Mouse (Mus musculus) left cerebral cortex, postnatal 4 days (tissue): ENCODE results near the gene AI661453. TPM values are rescaled to one million over a fixed set of nuclear protein-coding genes. Genes with fewer than 3 reads are reported as not detected.
"Not testable (repeated sequence)": the region's sequence is repeated elsewhere in the genome, so short reads cannot be mapped to it uniquely, and the experiment has no call there.

ENCODE experiments used
- DNase-seq: peaks from one replicate; pipeline ENCODE4 v3.0.0-alpha.2; 2022
- intact Hi-C: fragments of 180-260 bp; cut with DNase I; formaldehyde crosslinking; loops from one replicate; pipeline ENCODE4 v1.15.1; 2025
- total RNA-seq, 2 experiments: library from RNA; stranded (reverse); gene quantifications; 2 replicates each; pipeline ENCODE4 v1.2.3; 2021

The AI661453 gene
- total RNA-seq, 2 experiments from 2014 or later: 0.48 to 0.54 TPM

DNA sequence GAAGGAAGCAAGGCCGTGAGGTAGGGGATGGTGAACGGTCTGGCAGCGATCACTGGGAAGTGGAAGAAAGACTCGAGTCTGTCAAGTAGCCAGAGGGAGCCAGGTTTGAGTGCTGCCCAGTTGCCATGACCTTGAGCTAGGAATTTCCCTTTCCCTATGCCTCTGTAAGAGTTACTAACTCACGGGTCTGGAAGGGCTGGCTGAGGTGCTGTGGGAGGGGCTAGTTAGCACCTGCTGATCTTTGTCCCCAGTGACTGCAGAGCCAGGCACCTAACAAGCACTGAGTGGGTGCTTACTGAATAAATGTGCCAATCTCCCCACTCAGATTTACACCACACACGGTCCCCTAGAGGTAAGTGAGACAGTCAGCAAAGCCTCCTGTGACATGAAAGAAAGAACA is 57.2 kb downstream of the AI661453 start:
- intact Hi-C loops: no loop called here
- DNase-seq: no peak

DNA sequence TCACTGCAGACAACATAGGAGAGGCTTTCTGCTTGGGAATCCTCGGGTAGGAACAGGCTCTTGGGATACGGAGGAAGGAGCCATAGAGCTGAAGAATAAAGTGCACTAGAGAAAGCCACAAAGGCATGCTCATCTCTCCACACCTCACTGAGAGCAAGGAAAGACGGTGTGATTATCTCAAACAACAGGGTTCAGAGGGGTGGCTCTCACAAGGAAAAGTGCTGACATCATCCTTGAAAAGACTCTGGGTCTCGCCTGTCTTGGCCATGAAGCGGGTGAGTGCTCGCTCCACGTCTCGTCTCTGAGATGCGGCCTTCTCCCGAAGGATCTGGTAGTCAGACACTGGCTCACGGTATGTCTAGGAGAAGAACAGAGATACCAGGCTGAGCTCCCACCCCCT is 57.7 kb downstream of the AI661453 start:
- intact Hi-C loops: no loop called here
- DNase-seq: no peak

DNA sequence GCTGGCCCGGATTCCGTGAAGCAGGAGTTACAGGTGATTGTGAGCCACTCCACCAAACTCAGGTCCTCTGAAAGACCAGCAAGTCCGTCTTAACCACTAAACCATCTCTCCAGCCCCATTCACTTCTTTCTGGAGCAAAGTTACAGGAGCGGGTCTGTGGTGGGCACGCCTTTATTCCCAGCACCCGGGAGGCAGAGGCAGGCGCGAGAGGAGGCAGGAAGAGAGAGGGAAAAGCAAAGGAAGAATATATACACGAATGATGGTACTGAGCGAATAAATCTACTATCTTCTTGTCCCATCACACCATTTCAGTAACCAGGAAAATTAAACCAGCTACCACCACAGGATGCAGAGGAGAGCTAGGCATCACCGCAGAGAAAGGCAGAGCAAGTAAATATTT is 65.1 kb downstream of the AI661453 start:
- no peak for DNase-seq
- intact Hi-C loops: no loop called here

DNA sequence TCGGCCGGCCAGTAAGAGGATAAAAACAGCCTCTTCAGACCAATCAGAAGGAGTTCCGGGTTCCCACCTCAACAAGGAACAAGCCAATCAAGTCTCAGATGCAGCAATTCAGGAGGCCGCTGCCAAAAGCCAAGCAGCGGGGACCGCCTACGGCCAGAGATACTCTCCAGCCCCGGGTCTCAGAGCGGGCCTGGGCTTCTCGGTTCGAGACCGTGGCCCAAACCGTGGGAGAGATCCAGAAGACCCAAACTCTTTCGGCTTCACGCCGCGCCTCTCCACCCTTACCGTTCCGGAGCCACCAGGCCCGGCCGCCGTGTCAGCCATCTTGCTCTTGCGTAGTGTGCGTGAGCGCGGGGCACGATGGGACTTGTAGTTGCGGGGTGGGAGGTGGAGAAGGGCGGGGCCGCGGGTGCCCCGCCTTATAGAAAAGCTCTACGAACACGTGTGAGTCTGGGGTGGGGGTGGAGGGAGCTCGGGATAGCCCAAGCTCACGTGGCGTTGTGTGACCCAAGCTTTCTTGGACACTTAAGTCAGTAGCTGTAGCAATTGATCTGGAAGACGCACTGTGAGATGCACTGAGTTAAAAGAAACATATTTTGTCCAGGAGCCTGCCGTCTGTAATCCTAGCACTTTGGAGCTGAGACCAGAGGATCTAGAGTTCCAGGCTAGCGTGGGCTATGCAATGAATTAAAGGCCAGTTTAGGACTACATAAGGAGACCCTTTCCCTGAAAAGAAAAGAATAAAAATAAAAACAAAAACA is 65.7 kb downstream of the AI661453 start, which contains the start of gene Taf8:
Gene Taf8 (minus strand): TSS at position 347 of the 761 bp plus-strand sequence.
- intact Hi-C loops: no loop called here
- DNase-seq: peak; percentile 95

DNA sequence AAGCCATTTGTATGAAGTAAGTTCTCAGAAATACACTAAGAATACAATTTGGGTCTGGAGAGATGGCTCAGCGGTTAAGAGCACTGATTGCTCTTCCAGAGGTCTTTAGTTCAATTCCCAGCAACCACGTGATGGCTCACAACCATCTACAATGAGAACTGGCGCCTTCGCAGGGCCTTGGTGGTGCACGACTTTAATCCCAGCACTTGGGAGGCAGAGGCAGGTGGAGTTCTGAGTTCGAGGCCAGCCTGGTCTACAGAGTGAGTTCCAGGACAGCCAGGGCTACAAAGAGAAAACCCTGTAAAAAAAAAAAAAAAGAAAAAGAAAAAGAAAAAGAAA is 66.3 kb downstream of the AI661453 start:
- intact Hi-C loops, DNase-seq: not testable (repeated sequence)

DNA sequence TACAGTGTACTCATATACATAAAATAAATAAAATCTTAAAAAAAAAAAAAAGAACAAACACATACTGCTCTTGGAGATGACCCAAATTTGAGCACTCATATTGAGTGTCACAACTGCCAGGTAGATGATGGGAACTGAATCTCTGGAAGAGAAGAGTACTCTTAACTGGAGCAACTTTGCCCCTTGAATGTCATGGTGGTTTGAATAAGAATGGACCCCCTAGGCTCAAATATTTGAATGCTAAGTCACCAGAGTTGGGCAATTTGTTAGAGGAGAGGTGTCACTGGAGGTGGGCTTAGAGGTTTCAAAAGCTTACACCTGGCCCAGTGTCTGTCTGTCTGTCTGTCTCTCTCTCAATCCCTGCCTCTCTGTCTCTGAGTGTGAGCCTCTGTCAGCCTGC is 67.3 kb downstream of the AI661453 start:
- no peak for DNase-seq
- intact Hi-C loops: no loop called here

DNA sequence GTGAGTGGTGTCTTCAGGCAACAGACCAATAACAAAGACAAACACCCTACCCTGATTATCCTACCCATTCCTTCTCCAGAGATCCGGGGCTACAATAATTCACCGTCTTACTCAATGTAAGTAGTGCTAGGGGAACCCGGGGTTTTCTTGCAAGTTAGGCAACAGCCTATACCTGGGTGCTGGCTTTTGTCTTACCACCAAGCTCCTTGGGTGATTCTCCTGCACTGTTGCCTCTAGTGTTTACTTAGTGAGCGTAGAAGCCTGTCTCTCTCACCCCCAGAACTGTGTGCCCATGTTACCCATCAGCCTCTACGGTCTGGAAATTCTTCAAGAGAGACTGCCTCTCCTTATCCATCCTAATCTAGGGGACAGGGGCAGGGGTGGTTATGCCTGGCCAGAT is 67.8 kb downstream of the AI661453 start:
- intact Hi-C loops: no loop called here

DNA sequence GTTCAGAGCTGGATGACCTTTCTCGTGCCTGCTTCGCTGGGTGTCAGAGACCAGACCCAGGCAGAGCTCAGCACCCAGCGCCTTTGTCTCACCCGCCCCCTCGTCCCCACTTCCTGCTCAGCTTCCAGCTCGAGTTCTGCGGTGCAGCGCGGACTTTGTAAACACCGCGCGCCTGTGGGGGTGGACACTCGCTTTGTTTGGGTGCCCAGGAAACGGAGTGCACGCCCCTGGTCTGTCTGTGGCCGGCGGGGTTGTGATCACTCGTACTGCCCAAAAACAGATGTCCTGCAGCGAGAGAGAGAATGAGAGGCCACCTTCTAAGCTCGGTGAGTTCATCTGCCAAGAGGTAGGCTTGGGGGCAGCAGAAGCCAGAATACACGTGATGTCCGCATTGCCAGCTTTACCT is 68.5 kb downstream of the AI661453 start, which contains the start of gene Ccnd3:
Gene Ccnd3 (plus strand): TSS at position 111 of the 406 bp plus-strand sequence.
- DNase-seq: peak; percentile 24
- intact Hi-C loops: no loop called here

More for the DNA sequence above, 67.8 kb downstream of the AI661453 start:
- DNase-seq: no peak

DNA sequence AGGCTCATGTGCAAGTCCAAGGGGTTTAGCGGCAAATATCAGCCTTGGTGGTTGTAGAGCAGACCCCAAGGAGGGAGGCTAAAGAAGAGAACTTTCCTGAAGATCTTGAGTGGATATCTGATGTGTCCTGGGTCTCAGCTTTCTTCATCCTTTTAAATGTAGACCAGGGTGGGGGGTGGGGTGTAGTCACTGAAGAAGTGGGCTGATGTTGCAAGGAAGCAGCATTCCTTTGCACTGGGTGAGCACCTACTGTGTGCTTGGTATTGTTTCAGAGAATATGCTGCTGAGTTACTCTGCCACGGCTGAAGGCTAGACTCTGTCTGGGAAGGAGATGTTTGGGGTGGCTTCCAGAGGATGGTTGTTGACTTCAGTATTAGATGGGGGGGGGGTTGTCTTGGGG is 69.2 kb downstream of the AI661453 start:
- intact Hi-C loops: no loop called here

DNA sequence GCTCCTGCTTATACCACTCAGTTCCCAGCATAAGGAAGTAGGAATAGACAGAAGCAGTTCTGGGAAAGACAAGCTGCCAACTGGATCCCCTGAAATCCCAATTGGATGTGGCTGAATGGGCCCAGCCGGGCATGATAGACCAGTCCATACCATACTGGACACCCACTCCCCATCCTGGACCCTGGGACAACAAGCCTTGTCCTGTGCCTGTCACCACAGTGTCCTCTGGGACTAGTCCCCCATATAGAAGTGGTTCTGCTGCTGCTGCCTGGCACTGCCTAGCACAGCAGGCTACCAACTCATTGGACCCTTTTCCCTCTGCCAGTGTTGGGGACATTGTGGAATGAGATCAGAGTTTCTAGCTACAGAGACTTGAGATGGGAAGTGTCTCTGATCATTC is 69.6 kb downstream of the AI661453 start:
- DNase-seq: no peak
- intact Hi-C loops: no loop called here

More for the DNA sequence above, 69.2 kb downstream of the AI661453 start:
- DNase-seq: no peak

DNA sequence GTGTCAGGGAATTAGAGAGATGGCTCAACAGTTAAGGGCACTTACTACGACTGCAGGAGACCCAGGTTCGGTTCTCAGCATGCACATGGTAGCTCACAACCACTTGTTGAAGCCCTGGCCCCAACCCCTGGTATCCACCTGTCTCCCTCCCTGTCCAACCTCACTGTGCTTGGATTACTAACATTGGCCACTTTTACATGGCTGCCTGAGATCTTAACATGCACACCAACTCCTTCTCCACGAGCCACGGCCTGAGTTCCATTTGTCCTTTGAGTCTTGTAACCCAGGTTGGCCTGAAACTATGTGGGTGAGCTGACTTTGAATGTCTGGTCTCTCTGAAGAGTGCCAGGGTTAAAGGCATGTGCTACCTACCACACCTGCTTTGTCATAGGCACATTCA is 70.3 kb downstream of the AI661453 start:
- DNase-seq: no peak
- intact Hi-C loops: no loop called here

DNA sequence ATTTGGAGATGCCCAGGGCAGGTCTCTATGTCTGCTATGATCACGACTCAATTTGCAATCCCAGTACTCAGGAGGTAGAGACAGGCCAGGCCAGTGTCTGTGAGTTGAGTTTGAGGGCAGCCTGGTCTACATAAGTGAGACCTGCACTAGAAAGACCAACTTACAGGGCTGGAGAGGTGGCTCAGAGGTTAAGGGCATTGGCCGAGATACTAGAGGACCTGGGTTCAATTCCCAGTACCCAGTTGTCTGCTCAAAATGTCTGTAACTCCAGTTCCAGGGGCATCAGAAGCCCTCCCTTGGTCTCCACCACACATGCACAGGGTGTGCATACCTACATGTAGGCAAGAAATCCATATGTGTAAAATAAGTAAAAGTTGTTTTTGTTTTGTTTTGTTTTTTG is 71.1 kb downstream of the AI661453 start:
- intact Hi-C loops: no loop called here
- no peak for DNase-seq

DNA sequence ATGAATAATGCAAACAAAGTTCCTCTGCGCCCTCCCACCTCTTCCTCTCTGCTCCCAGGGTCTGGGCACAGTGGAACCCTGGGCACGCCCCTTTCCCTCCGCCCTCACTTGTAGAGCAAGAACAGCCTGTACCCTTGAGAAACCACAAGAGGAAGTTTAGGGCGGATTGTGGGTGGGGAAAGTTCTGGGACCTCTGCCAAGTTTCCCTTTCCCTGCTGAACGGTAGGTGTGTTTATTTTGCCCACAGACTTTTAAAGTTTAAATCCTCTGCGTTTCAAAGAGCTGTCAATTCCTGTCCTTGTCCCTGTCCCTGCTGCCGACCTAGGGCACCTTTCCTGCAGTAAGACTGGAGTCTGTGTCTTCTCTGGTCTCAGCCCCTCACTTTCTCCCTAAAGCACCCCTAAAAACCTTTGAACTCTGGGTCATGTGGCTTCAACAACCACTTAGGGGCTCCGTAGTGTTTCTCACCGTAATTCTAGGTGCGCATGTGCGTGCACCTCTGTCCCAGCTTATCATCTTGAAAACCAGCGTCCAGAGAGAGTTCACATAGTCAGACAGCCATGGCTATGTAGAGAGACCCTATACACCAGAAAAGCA is 71.7 kb downstream of the AI661453 start:
- intact Hi-C loops: no loop called here
- peak; percentile 48 for DNase-seq

DNA sequence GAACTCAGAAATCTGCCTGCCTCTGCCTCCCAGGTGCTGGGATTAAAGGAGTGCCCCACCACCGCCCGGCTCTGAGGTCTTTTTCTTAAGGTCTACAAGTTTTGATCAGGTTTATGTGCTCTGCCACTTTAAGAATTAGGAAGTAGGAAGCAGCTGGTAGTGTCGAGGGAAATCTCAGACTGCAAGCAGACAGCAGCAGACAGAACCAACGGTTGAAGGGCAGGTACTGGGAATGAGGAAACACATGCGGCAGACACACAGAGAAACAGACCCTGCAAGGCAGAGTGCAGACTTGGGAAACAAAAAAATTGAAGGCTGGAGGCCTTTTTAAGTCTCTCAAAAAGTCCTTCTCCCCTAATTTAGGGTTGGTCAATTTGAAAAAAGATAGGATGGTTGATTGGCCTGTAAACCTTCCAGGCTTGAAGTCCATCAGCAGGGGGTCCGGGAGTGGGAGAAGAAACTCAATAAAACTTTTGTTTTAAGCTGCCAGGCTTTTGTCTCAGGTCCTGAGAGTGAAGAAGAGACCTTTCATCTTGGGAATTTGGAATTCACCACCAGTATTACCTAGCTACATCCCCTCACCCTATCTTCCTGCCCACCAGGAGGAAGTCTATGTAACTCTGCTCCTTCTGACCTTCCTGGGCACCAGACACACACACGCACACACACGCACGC is 72.8 kb downstream of the AI661453 start:
- intact Hi-C loops: no loop called here
- no peak for DNase-seq

DNA sequence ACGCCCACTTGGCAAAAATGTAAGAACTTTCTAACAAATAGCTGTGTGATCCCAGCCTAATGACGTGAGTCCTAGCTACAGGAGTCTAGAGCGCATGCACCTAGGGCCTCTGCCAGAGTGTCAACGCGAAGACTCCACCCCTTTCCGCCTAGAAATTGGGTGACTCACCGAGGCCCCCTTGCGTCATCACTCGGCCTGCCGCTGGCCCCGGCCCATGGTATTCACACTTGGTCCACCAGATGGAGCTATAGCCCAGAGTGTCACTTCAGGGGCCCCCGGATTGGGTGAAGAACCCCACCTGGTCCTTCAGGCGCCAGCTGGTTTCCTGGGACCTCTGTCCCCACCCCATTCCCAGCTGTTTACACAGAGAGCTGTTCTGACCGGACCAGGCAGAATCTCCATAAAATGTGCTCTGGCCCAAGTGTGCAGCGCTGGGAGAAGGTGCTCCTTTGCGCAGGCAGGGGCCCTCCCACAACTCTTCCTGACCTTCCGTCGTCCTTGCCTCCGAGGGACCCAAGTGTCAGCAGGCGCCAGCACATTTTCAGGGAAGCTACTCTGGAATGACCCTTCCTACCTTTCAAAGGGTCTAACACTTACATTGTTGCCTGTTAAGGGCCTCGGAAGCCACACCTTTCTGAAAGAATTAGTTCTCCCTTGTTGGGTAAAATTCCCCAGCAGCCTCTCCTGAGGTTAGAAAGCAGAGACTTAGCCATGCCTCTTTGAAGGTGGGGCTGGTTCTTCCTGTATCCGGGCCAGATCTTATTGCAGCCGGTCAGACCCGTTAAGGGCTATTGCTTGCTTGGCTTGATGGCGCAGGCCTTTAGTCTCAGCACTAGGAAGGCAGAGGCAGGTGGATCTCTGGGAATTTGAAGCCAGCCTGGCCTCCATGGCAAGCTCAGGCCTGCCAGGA is 75.0 kb downstream of the AI661453 start:
- intact Hi-C loops: loop anchor here (5.0 kb wide), 1 partner anchor 81 kb away; no protein-coding TSS in a partner anchor
- peak; percentile 91 for DNase-seq

DNA sequence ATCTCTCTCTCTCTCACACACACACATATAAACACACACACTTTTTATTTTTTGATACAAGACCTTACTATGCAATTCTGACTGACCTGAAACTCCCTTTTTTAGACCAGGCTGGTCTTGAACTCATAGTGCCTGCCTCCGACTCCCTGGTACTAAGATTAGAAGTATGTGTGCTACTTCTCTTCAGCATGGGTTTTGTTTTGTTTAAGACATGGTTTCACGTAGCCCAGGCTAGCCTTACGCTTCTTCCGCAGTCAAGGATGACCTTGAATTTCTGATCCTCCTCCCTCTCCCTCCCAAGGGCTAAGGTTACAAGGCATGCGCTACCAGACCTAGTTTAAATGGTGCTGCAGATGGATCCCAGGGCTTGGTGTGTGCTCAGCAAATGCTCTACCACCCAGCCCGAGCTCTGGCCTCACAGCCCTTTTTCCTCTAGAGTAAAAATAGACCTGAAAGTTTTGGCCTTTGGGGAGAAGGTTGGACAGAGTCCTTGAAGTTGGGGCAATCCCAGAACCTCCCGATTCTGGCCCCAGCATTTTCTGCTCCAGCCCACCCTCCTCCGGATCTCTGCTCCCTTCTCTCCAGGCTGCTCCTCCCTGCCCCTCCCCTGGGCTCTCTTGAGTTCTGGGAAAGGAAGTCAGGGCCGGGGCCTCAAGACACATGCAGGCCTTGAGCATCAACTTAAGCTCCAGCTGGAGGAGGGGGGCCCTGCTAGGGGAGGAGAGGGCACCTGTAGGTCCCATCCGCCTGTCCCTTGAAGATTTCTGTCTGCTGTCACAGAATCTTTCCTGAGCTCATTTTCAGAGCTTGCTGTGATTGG is 76.8 kb downstream of the AI661453 start:
- intact Hi-C loops: loop anchor here (5.0 kb wide), 1 partner anchor 79 kb away; no protein-coding TSS in a partner anchor
- DNase-seq: no peak

DNA sequence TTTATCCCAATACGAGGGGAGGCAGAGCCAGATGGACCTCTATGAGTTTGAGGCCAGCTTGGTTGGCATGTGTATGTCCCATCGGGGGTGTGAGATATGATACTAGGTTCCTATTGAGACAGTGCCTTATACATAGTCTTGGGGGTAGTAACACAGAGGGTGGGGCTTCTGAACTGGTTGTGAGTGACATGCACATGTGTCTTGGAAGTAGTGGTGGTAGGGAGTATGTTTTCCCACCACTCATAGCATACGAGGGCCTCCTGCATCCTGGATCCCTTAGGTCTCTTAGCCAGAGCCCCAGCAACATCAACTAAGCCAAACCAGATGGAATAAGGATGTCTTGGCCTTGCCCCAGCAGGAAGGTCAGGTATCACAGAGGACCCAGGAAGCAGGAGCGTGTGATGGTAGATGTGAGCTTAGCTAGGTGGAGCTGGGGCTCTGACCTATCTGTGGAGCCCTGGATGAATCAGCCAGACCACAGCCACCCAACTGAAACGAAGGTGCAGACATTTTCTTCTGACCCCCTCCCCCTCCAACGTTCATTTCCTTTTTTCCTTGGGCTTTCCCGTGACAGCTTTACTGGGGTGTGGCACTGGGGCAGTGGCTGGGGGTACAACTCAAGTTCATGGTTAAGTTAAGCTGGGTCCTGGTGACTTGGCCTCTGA is 78.9 kb downstream of the AI661453 start:
- no peak for DNase-seq
- intact Hi-C loops: no loop called here

DNA sequence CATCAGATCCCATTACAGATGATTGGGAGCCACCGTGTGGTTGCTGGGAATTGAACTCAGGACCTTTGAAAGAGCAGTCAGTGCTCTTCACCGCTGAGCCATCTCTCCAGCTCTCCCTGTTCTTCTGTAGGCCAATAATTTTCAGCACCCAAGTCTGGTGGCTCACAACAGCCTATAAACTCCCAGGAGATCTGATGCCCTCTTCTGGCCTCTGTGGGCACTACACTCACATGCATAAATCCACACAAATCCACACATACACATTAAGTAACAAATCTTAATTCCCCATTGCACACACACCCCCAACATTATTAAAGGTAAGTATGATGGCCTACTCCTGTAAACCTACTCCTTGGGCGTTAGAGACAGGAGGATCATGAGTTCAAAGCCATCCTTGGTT is 79.8 kb downstream of the AI661453 start:
- no peak for DNase-seq
- intact Hi-C loops: no loop called here

DNA sequence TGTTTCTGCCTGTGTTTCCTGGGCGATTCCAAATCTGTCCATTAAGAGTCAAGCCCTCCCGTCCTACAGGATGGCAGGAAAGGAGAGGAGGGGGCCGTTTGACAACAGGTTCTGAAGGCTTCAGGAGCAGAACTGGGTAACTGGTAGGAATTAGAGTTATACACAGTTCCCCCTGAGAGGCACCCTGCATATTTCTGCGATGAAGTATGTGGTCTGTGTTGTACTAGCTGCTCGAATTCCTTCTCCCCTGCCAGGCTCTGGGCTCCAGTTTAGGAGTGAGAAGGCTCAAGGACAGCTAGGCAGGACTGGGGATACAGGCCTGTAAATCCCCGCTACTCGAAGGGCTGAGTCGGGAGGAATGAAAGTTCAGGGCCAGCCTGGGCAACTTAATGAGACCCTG is 81.8 kb downstream of the AI661453 start:
- DNase-seq: no peak
- intact Hi-C loops: no loop called here
